Mouse (Mus musculus): ENCODE data around the gene Csnk2b.
"Not testable (repeated sequence)": the region's sequence is repeated elsewhere in the genome, so short reads cannot be mapped to it uniquely, and the experiment has no call there.

- not testable (repeated sequence) for TF ChIP-seq CTCF, EP300 (IDR thresholded peaks at IDR 0.05)
These were observed 2.5 kb upstream of the Csnk2b start for GRCm38 (mm10) chr17:35124261-35124896.
